Mouse (Mus musculus) lung, adult 2 months (tissue): ENCODE measurements around the gene Clec4f.

Experiments used
- CTCF ChIP-seq: fragments of 200-500 bp; IDR thresholded peaks from 2 replicates; pipeline ENCODE4 v1.5.1; 2011; ENCODE audit warnings: mild to moderate bottlenecking, low read length, control low read depth; ENCODE audit not compliant: insufficient read depth
- POLR2A ChIP-seq: fragments of 200-500 bp; IDR thresholded peaks from 2 replicates; pipeline ENCODE4 v1.6.1; 2011; ENCODE audit warnings: low read depth, mild to moderate bottlenecking, control low read depth, low read length, borderline replicate concordance; ENCODE audit errors: extremely low read depth

GRCm38 (mm10) chr6:83704294-83704693, 48.3 kb upstream of the Clec4f start:
- TF ChIP-seq CTCF (no peak), POLR2A (no peak)
